Mouse (Mus musculus) ovary, adult 18-20 months (tissue): Measurements from ENCODE around the gene Ice1.

ENCODE experiments used
- DNase-seq: peaks from one replicate; pipeline ENCODE4 v3.0.0; 2022; ENCODE audit warnings: low spot score, mixed read lengths

The Ice1 gene

GRCm38 (mm10) chr13:70637282-70637661 lies at the start of gene Ice1:
TSS of gene Ice1 (minus strand) at chr13:70637634.
- no peak for DNase-seq

GRCm38 (mm10) chr13:70685825-70686224 lies 48.4 kb upstream of the Ice1 start:
- no peak for DNase-seq

- no peak for DNase-seq
Measured at GRCm38 (mm10) chr13:70684976-70685609, 47.7 kb upstream of the Ice1 start.

- DNase-seq = peak; percentile 14
Measured at GRCm38 (mm10) chr13:70681411-70682183, 44.2 kb upstream of the Ice1 start.

- no peak for DNase-seq
Measured at GRCm38 (mm10) chr13:70680316-70680715, 42.9 kb upstream of the Ice1 start.

- no peak for DNase-seq
Measured at GRCm38 (mm10) chr13:70677689-70678088, 40.3 kb upstream of the Ice1 start.

GRCm38 (mm10) chr13:70676243-70677183 lies 39.1 kb upstream of the Ice1 start:
- no peak for DNase-seq

GRCm38 (mm10) chr13:70674998-70675397 lies 37.6 kb upstream of the Ice1 start:
- no peak for DNase-seq

- DNase-seq = no peak
Measured at GRCm38 (mm10) chr13:70670080-70670479, 32.6 kb upstream of the Ice1 start.

GRCm38 (mm10) chr13:70659715-70660114 lies 22.3 kb upstream of the Ice1 start:
- DNase-seq = no peak

- DNase-seq = no peak
Measured at GRCm38 (mm10) chr13:70656741-70657140, 19.3 kb upstream of the Ice1 start.

- no peak for DNase-seq
Measured at GRCm38 (mm10) chr13:70656329-70656728, 18.9 kb upstream of the Ice1 start.

- DNase-seq = peak; percentile 33
Measured at GRCm38 (mm10) chr13:70655570-70655969, 18.1 kb upstream of the Ice1 start.

- DNase-seq = no peak
Measured at GRCm38 (mm10) chr13:70654091-70654770, 16.8 kb upstream of the Ice1 start.

- DNase-seq = no peak
Measured at GRCm38 (mm10) chr13:70653457-70653856, 16.0 kb upstream of the Ice1 start.

GRCm38 (mm10) chr13:70650011-70650436 lies 12.6 kb upstream of the Ice1 start:
- DNase-seq = no peak

- DNase-seq = no peak
Measured at GRCm38 (mm10) chr13:70645968-70646505, 8.6 kb upstream of the Ice1 start.

GRCm38 (mm10) chr13:70644083-70644462 lies 6.6 kb upstream of the Ice1 start:
- no peak for DNase-seq

- DNase-seq = no peak
Measured at GRCm38 (mm10) chr13:70643408-70644082, 6.1 kb upstream of the Ice1 start.

GRCm38 (mm10) chr13:70641941-70642340 lies 4.5 kb upstream of the Ice1 start:
- no peak for DNase-seq

- no peak for DNase-seq
Measured at GRCm38 (mm10) chr13:70641381-70641780, 3.9 kb upstream of the Ice1 start.
